Mouse (Mus musculus) kidney, adult 9 months (tissue): ENCODE measurements around the gene Tvp23a.

Experiments used
- DNase-seq: peaks from one replicate; pipeline ENCODE4 v3.0.0; 2022

Tvp23a gene

GRCm38 (mm10) chr16:10447264-10447594 lies at the start of gene Tvp23a:
TSS of gene Tvp23a (minus strand) at chr16:10447362.
- no peak for DNase-seq

DNA sequence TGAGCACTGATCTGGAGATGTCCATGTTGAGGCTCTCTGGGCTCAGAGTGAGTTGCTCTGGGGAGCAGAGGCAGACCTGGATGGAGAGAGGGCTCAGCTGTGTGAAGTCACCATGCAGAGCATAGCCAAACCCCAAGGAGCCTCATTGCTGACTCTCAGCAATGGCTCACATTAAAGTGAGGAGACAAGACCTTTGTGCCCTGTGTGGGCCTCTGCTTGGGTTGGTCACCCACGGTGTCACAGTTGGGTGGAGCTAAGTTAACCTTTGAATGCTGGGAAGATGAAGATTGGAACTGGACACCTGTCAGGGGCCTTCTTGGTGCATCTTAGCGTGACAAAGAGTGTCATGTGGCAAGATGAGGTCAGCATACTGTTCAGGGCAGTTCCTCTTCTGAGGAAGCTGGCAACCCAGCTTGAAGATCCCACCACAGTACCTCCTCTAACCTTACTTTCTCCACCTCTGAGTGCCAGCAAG lies 48.7 kb upstream of the Tvp23a start:
- DNase-seq, result peak; percentile 90

- no peak for DNase-seq
Measured at GRCm38 (mm10) chr16:10492587-10492986, 45.4 kb upstream of the Tvp23a start.

GRCm38 (mm10) chr16:10491716-10492115 lies 44.6 kb upstream of the Tvp23a start:
- DNase-seq, result no peak

DNA sequence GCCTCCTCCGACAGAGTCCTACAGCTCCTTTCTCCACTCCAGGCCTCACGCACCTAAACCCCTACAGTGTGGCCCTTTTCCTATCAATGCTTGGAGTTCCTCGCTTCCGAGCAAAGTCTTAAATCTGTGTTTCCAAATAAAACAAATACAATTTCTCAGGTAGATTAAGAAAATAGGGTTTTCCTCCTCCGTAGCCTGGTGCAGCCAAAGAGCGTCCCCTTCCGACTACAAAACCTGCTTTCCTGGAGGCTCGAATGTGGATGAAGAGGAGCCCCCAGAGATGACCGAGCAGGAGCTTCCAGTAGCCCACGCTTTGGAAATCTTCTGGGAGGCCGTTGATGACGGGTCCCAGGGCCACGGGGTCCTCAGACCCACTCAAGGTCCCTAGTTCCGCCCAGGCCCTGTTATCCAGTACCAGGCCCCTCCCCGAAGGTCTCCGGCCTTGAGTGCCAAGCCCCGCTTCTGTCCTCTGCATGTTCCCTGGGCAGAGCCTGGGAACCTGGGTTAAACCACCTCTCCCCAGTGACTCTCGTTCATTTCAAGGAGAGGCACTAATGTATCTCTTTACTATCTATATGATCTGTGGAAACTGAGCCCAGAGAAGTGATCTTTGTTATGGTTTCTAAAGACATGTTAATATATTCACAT lies 43.5 kb upstream of the Tvp23a start:
- DNase-seq, result no peak

DNA sequence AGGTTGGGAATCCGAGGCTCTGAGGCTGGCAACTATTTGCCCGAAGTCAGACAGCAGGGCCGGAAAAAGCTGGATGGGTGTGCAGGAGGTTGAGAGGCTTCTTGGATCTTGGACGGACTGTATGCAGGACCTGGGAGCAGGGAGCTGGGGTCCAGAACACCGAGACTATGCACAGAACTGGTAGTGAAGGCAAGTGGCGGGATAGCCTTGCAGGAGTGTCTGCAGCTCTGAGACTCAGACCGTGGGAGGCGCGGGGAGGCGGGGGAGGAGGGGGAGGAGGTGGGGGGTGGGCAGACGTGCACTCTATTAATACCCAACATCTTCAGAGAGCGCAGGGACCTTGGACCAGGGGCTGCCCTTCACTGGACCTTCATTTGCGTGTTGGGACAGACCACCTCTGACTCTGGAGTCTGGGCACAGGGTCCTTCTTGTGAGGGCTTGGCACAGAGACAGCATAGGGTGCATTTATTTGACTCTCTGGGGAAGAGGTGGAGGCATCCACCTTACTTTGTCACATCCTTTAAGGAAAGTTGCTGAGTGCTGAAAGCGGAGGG lies 42.8 kb upstream of the Tvp23a start:
- no peak for DNase-seq

- DNase-seq, result no peak
Measured at GRCm38 (mm10) chr16:10489483-10489882, 42.3 kb upstream of the Tvp23a start.

DNA sequence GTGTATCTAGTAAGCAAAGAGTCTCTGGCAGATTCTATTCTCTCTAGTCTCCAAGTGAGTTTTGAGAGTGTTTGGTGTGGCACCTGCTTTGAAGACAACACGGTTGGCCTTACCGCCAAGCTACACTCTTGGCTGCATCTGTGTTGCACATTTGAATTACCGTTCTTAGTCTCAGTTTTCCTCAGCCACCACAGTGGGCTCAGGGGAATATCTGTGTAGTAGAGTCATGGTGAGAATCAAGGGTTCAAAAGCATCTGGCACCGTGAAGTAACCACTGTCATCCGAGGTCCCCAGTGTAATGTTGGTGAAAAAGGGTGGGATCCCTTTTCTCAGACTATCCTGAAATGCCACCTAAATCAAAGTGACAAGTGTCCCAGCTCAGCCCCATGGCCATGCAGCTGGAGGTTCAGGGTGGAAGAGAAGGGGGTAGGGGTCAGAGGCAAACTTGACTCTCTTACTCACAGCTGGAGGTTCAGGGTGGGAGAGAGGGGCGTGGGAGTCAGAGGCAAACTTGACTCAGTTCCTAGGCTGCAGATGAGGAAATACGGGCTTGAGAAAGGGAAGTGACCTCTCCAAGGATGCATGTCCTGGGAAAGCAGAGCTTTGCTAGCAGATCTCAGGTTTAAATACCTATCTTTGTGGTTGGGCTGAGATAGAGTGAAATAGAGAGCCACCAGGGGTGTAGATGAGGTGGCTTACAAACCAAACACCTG lies 41.8 kb upstream of the Tvp23a start:
- DNase-seq, result no peak

DNA sequence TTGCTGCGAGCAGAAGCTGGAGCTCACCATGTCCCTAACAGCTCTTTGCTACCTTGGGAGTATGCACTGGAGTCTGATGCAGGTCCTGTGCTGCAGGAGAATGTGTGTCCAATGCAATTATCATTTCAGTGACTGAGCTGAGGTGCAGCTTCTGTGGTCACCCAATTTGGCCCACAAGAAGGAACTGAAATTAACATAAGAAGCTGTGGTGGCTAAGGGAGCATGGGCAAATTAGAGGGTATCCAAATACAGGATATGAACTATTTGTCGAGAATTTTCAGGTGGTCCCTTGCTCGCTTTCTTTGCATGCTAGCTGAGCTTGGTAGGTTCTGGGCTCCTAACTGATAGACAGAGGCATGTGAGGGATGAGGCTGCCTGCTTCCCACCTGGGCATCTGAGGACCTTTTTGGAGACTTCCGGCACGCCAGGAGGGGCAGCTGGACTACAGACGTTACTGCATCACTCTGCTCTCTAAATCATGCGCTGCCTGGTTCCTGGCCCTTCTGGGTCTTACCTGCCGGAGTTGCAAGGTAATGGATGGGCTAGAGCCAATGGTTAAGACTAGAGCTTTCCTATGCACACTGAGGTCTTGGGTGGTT lies 40.8 kb upstream of the Tvp23a start:
- DNase-seq, result no peak

GRCm38 (mm10) chr16:10486993-10487392 lies 39.8 kb upstream of the Tvp23a start:
- DNase-seq, result no peak

GRCm38 (mm10) chr16:10482343-10482742 lies 35.2 kb upstream of the Tvp23a start:
- DNase-seq, result peak; percentile 49

DNA sequence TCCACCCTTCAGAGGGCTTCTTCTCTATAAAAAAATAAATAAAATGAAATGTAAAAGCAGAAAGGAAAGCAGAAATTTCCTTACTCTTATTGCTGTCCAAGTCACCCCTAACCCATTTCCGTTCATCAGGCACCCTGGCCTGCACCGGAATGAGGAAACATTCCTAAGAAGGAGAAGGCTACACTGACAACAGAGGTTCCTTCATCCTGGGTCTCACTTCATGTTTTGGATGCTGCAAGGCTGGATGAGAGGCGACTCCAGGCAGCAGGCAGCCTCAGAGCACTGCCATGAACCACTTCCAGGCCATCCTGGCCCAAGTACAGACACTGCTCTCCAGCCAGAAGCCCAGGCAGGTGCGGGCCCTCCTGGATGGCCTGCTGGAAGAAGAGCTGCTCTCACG lies 32.7 kb upstream of the Tvp23a start, which contains the start of gene Ciita:
Gene Ciita (plus strand): TSS at position 203 of the 400 bp plus-strand sequence.
- no peak for DNase-seq

- no peak for DNase-seq
Measured at GRCm38 (mm10) chr16:10475919-10476318, 28.8 kb upstream of the Tvp23a start.

DNA sequence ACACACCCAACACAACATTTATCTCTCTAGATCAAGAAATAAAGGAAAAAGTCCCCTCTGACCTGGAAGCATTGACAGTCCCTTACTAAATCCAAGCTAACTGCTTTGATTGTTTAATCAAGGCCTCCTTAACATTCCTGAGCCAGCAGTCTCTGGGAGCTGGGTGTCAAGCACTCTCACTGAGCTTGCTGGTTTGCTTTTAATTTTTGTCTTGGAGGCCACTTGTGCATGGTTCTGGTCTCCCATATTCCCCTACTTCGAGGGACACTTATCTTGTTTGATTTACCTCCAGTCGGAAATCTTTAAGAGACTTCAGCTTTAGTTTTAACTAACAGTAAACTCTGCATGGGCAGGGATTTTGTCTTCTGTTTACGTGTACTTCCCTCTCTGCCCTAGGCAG lies 27.8 kb upstream of the Tvp23a start:
- no peak for DNase-seq

- peak; percentile 63 for DNase-seq
Measured at GRCm38 (mm10) chr16:10471950-10472349, 24.8 kb upstream of the Tvp23a start.

DNA sequence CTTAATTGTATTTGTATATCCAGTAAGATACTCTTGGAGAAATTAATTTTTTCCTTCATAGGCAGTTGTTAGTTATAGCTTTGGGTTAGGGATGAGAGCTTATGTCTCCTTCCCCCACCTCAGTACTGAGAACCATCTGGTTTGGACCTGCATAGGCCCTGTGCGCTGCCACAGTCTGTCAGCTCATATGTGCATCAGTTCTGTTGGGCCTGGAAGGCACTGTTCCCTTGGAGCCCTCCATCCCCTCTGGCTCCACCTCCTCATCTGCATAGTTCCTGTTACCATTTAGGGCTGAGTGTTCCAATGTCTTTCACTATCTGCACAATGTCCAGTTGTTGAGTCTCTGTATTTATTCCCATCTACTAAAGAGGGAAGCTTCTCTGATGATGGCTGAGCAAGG lies 21.0 kb upstream of the Tvp23a start:
- no peak for DNase-seq

GRCm38 (mm10) chr16:10467391-10468107 lies 20.4 kb upstream of the Tvp23a start:
- no peak for DNase-seq

DNA sequence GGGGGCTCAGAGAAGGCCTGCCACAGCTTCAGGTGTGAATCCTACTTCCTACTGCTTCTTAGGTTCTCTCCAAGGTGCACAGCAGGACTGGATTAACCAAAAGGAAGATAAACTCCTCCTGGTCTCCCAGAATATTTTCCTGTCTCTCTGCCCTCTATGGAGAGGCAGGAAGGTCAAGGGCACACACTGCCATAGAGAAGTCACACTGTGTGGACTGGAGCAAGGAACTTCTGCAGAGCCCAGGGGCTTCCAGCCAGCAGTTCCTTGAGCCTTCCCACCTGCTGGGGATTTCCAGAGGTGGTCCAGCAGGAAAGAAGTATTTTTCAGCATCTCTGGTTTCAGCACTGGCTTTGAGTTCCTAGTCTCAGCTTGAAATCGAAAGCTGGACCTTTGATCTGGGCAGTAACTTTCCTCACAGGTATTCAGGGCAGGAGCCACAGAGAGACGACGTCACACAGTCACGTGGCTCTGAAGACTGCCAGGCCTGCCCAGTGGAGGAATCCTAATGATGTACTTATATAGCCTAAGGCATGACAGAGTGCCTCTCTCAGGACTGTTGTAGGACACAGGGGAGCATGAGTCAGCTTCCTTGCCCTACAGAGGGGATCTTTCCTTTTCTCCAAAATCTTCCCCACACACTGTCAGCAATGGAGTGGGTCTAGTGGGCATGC lies 18.0 kb upstream of the Tvp23a start:
- DNase-seq, result peak; percentile 73

DNA sequence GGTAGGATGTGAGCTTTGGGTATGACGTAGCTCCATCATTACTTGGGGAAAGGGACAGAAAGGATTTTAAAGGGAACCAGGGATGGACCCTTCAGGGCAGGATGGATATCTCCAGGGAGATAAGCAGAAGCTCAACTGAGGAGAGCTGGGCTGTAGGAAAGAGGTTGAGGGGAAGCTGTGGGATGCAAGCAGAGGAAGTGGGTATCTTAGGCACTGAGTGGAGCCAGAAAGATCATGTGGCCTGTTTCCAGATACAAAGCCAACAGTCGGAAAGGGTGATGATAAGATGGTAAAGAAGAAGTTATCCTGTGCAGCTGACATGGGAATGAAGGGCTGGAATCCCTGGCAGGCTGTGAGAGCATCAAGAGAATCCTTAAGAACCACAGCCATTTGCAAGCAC lies 14.0 kb upstream of the Tvp23a start:
- no peak for DNase-seq

- no peak for DNase-seq
Measured at GRCm38 (mm10) chr16:10460188-10460587, 13.0 kb upstream of the Tvp23a start.

GRCm38 (mm10) chr16:10454583-10454974 lies 7.4 kb upstream of the Tvp23a start:
- no peak for DNase-seq

- DNase-seq, result no peak
Measured at GRCm38 (mm10) chr16:10453872-10454582, 6.9 kb upstream of the Tvp23a start.
